In the genomic region with DNA sequence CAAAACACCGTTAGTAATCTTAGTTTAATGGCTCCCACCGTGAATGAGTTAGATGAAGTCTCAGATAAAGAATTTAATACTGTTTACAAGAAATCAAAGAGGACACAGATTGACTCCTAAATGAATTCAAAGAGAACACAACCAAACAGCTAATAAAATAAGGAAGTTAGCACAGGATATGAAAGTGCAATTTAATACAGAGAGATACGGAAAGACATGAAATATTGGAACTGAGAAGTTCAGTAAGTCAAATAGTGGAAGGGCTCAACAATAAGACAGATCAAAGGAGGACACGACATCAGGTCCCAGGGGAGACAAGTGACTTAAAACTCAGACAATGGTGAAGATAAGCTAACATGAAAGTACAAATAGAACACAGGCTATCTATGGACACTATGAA, we compare ENCODE assay signal across 30 mouse cellular contexts. TPM values are rescaled to one million over a fixed set of nuclear protein-coding genes. Genes with fewer than 3 reads are reported as not detected.
DNase-seq lines count a peak whose midpoint lies in the region; ATAC-seq lines count a peak whose summit lies in the region.
"Had no signal": no experiment of that assay in that cellular context is flagged by ENCODE, and none has a peak within 500 bp of the region (broad histone marks: within the 10 kb centered on the region; RNA-seq: fewer than 3 reads in every experiment).

No protein-coding gene starts in this region.

- H3K4me3 ChIP-seq in macrophage (ENCODE audit: inconsistent target): no peak overlapping the region
- H3K4me3 ChIP-seq: embryonic facial prominence, embryonic 10.5 days; embryonic facial prominence, embryonic 12.5 days; forebrain, embryonic 13.5 days; forebrain, embryonic 15.5 days had no signal

- ATAC-seq in common myeloid progenitor, adult 5-6 weeks (replicated peaks; ENCODE audit: low read depth, poor library complexity, severe bottlenecking): 0 out of 2 replicates have a peak, but pooled peaks have one; percentile 39
- ATAC-seq in megakaryocyte progenitor cell, adult 5-6 weeks (replicated peaks; ENCODE audit: poor library complexity): peak; percentile 69
- ATAC-seq: activated CD4-positive, CD25-positive, alpha-beta regulatory T cell, adult 4 months; CD4-positive, CD25-positive, alpha-beta regulatory T cell, adult 4 months; forebrain, embryonic 13.5 days; forebrain, embryonic 15.5 days; forebrain, postnatal 0 days; Patski had no signal

- H3K27ac ChIP-seq in macrophage: 0 out of 2 replicates have a peak overlapping the region, but pooled peaks have one; percentile 10
- H3K27ac ChIP-seq: embryonic facial prominence, embryonic 10.5 days; embryonic facial prominence, embryonic 12.5 days; forebrain, embryonic 13.5 days; forebrain, embryonic 15.5 days had no signal

- H3K36me3 ChIP-seq in macrophage (ENCODE audit: inconsistent target): no peaks in the 10 kb centered on the region
- H3K36me3 ChIP-seq: embryonic facial prominence, embryonic 10.5 days; embryonic facial prominence, embryonic 12.5 days; forebrain, embryonic 15.5 days; G1E had no signal

- WGBS in macrophage (ENCODE audit: missing documents): 50% methylated on average over 4 of the region's 4 CpGs

- H3K79me2 ChIP-seq in macrophage (ENCODE audit: inconsistent target): no peaks in the 10 kb centered on the region

- DNase-seq in lung, postnatal 4 days: no peak
- DNase-seq in retina, embryonic 14.5 days (ENCODE audit: low spot score): no peak
- DNase-seq: adrenal gland, postnatal 10 days; adrenal gland, postnatal 25 days; B cell, adult 2 months; cerebellum, adult 11 months; cerebellum, adult 18-20 months; cerebellum, adult 8-10 months; cerebellum, adult 9-11 months; cerebellum, postnatal 14 days; cerebellum, postnatal 36 days; forebrain, postnatal 0 days had no signal

RNA-seq across cellular contexts. Expression of gene Hacd4, which starts 25.8 kb away (rescaled TPM):
- total RNA-seq in common myeloid progenitor, adult 5-6 weeks (2017): 3.6 and 4.8 TPM in 2 replicates
- 100 to 1,000 TPM in 1 of 26 experiments, 10 to 100 TPM in 25; 11.7 to 104 (median 41.1) TPM for total RNA-seq in macrophage (2018; cell fraction: chromatin; rRNA removed)
- total RNA-seq in macrophage (2018; cell fraction: cytosol; rRNA removed): 100 to 1,000 TPM; 120 to 230 (median 186) TPM
- total RNA-seq in macrophage (2018; cell fraction: nucleus; rRNA removed): 100 to 1,000 TPM in 15 of 26 experiments, 10 to 100 TPM in 11; 20.5 to 230 (median 108) TPM
- polyA plus RNA-seq in macrophage (2018): 53.4 to 180 TPM (median 165 TPM) in 3 replicates
- total RNA-seq in megakaryocyte progenitor cell, adult 5-6 weeks (2015): 6.4 and 6.9 TPM in 2 replicates
- 2.0 and 3.3 TPM in 2 replicates for total RNA-seq in megakaryocyte progenitor cell, adult 5-6 weeks (2017)
- polyA plus RNA-seq: G1E had no signal

RNA-seq across cellular contexts. Expression of gene Ifnb1, which starts 58.0 kb away (rescaled TPM):
- total RNA-seq in common myeloid progenitor, adult 5-6 weeks (2017): not detected in 2 replicates
- 100 to 1,000 TPM in 1 of 26 experiments, 10 to 100 TPM in 9, 1 to 10 TPM in 7, not detected in 9; 2.1 to 307 (median 15.5) TPM for total RNA-seq in macrophage (2018; cell fraction: chromatin; rRNA removed)
- 100 to 1,000 TPM in 4 of 26 experiments, 10 to 100 TPM in 7, 1 to 10 TPM in 9, under 1 TPM in 2, not detected in 4; 0.26 to 502 (median 9.1) TPM for total RNA-seq in macrophage (2018; cell fraction: cytosol; rRNA removed)
- total RNA-seq in macrophage (2018; cell fraction: nucleus; rRNA removed): 100 to 1,000 TPM in 6 of 26 experiments, 10 to 100 TPM in 11, 1 to 10 TPM in 7, not detected in 2; 1.1 to 822 (median 33.3) TPM
- 0.23 TPM in 1 of 3 replicates, not detected in the others for polyA plus RNA-seq in macrophage (2018)
- 0.95 TPM in 1 of 2 replicates, not detected in the other for total RNA-seq in megakaryocyte progenitor cell, adult 5-6 weeks (2015)
- not detected in 2 replicates for total RNA-seq in megakaryocyte progenitor cell, adult 5-6 weeks (2017)
- total RNA-seq: adrenal gland, adult 18-20 months; adrenal gland, postnatal 10 days; adrenal gland, postnatal 25 days; adrenal gland, postnatal 4 days; CH12.LX; forebrain, postnatal 0 days; G1E had no signal
- polyA plus RNA-seq: activated CD4-positive, CD25-positive, alpha-beta regulatory T cell, adult 4 months; brain, embryonic 14.5 days; CD4-positive, CD25-positive, alpha-beta regulatory T cell, adult 4 months; cortical plate, adult 2 months; embryonic facial prominence, embryonic 10.5 days; embryonic facial prominence, embryonic 12.5 days; embryonic facial prominence, embryonic 14.5 days; forebrain, embryonic 11.5 days; forebrain, embryonic 13.5 days; forebrain, embryonic 15.5 days; forebrain, postnatal 0 days; G1E; Patski had no signal
